Mouse (Mus musculus) CH12.LX (cell line): ENCODE measurements around the gene Ube2t. TPM values are rescaled to one million over a fixed set of nuclear protein-coding genes. Genes with fewer than 3 reads are reported as not detected.

Source experiments
- DNase-seq: peaks from one replicate; pipeline ENCODE4 v3.0.0-alpha.2; 2013; ENCODE audit errors: extremely low read depth
- H3K27ac ChIP-seq: 2 replicates; pipeline ENCODE4 v1.5.1; 2012; ENCODE audit warnings: low read depth, mild to moderate bottlenecking, control low read depth, moderate library complexity; ENCODE audit not compliant: insufficient read depth
- H3K27me3 ChIP-seq: replicated peaks from 2 replicates; pipeline ENCODE3; 2012; ENCODE audit warnings: inconsistent platforms
- H3K36me3 ChIP-seq, 2 experiments: replicated peaks in 1 of 2; 2 replicates each; pipeline versions ENCODE3 to v1.6.1; 2012; ENCODE audit warnings: inconsistent platforms in 1 of 2, low read length in 1 of 2, mild to moderate bottlenecking in 1 of 2, mixed read lengths in 1 of 2, moderate library complexity in 1 of 2; ENCODE audit not compliant: control insufficient read depth in 1 of 2, insufficient read depth in 1 of 2
- H3K4me1 ChIP-seq, 2 experiments: 2 replicates each; pipeline ENCODE4 v1.6.1; 2012; ENCODE audit warnings: inconsistent platforms in 1 of 2, moderate library complexity in 1 of 2; ENCODE audit not compliant: insufficient read depth in 2 of 2, control insufficient read depth in 1 of 2
- H3K4me2 ChIP-seq: 2 replicates; pipeline ENCODE4 v1.6.1; 2012; ENCODE audit warnings: low read depth, mild to moderate bottlenecking, control low read depth; ENCODE audit not compliant: poor library complexity, insufficient read depth, severe bottlenecking
- H3K4me3 ChIP-seq, 3 experiments: fragments of 150-350 bp in 1 of 3; sonication (generic) in 1 of 3; replicated peaks in 1 of 3; 2 replicates each; pipeline versions ENCODE3 to v1.5.1; 2011 to 2012; ENCODE audit warnings: low read depth in 2 of 3, low read length in 2 of 3, mild to moderate bottlenecking in 2 of 3, moderate library complexity in 2 of 3, control low read depth in 1 of 3, improper control_type of control experiment in 1 of 3, inconsistent platforms in 1 of 3, mixed read lengths in 1 of 3; ENCODE audit not compliant: poor library complexity in 1 of 3
- H3K79me2 ChIP-seq: replicated peaks from 2 replicates; pipeline ENCODE4 v1.6.1; 2012; ENCODE audit warnings: mild to moderate bottlenecking, moderate library complexity; ENCODE audit not compliant: control insufficient read depth, poor library complexity, insufficient read depth, severe bottlenecking; ENCODE audit errors: extremely low read depth
- H3K9ac ChIP-seq: 2 replicates; pipeline ENCODE4 v1.6.1; 2012; ENCODE audit warnings: low read depth, mild to moderate bottlenecking, control low read depth, moderate library complexity; ENCODE audit not compliant: insufficient read depth
- H3K9me3 ChIP-seq: replicated peaks from 2 replicates; pipeline ENCODE3; 2012; ENCODE audit warnings: low read length, inconsistent platforms, mixed read lengths
- BHLHE40 ChIP-seq: IDR thresholded peaks from 2 replicates; pipeline ENCODE4 v1.6.1; 2011; ENCODE audit warnings: mild to moderate bottlenecking, low read depth, low read length, improper control_type of control experiment
- E2F4 ChIP-seq: IDR thresholded peaks from 2 replicates; pipeline ENCODE4 v1.6.1; 2011; ENCODE audit warnings: low read depth, low read length, improper control_type of control experiment; ENCODE audit not compliant: insufficient replicate concordance
- EP300 ChIP-seq: IDR thresholded peaks from 2 replicates; pipeline ENCODE4 v1.6.1; 2011; ENCODE audit warnings: low read length, improper control_type of control experiment
- ETS1 ChIP-seq: conservative IDR thresholded peaks from 2 replicates; pipeline ENCODE4 v1.6.1; 2012; ENCODE audit warnings: low read depth, mild to moderate bottlenecking, inconsistent platforms, low read length, improper control_type of control experiment, moderate library complexity
- MAX ChIP-seq: IDR thresholded peaks from 2 replicates; pipeline ENCODE4 v1.6.1; 2011; ENCODE audit warnings: low read length, improper control_type of control experiment
- MAZ ChIP-seq: IDR thresholded peaks from 2 replicates; pipeline ENCODE4 v1.6.1; 2012; ENCODE audit warnings: low read depth, mild to moderate bottlenecking, inconsistent platforms, low read length, improper control_type of control experiment, moderate library complexity
- MEF2A ChIP-seq: IDR thresholded peaks from 2 replicates; pipeline ENCODE4 v1.6.1; 2014; ENCODE audit warnings: low read depth, mild to moderate bottlenecking, inconsistent platforms, low read length, improper control_type of control experiment, borderline replicate concordance
- POLR2AphosphoS2 ChIP-seq: IDR thresholded peaks from 2 replicates; pipeline ENCODE4 v1.6.1; 2011; ENCODE audit warnings: low read depth, low read length, improper control_type of control experiment
- SIN3A ChIP-seq: IDR thresholded peaks from 2 replicates; pipeline ENCODE4 v1.6.1; 2012; ENCODE audit warnings: low read length, improper control_type of control experiment, inconsistent platforms
- UBTF ChIP-seq: IDR thresholded peaks from 2 replicates; pipeline ENCODE4 v1.6.1; 2012; ENCODE audit warnings: low read depth, mild to moderate bottlenecking, inconsistent platforms, low read length, improper control_type of control experiment, moderate library complexity
- ZC3H11A ChIP-seq: IDR thresholded peaks from 2 replicates; pipeline ENCODE4 v1.6.1; 2012; ENCODE audit warnings: low read depth, mild to moderate bottlenecking, inconsistent platforms, low read length, improper control_type of control experiment
- ZMIZ1 ChIP-seq: IDR thresholded peaks from 2 replicates; pipeline ENCODE4 v1.6.1; 2012; ENCODE audit warnings: low read depth, mild to moderate bottlenecking, inconsistent platforms, low read length, improper control_type of control experiment
- ZNF384 ChIP-seq: IDR thresholded peaks from 2 replicates; pipeline ENCODE4 v1.6.1; 2012; ENCODE audit warnings: low read depth, low read length, improper control_type of control experiment, inconsistent platforms
- dilution Hi-C: fragments of 300-500 bp; cut with MboI; formaldehyde crosslinking; loops from 2 replicates; pipeline ENCODE4 v1.14.3; 2020; ENCODE audit warnings: low sequenced_read_pairs; ENCODE audit not compliant: extremely low pct_unique_long_range_greater_than_20kb, extremely low pct_ligation_motif_present
- in situ Hi-C: fragments of 300-500 bp; cut with MboI; formaldehyde crosslinking; loops from 3 replicates; pipeline ENCODE4 v1.14.3; 2019; ENCODE audit warnings: low sequenced_read_pairs, low pct_ligation_motif_present, low pct_unique_long_range_greater_than_20kb, mixed read lengths
- polyA plus RNA-seq: library from polyadenylated mRNA; unstranded; fragments of >175 nt; gene quantifications from 2 replicates; pipeline ENCODE4 v1.2.1, GENCODE M21; 2012; ENCODE audit warnings: low read depth; ENCODE audit not compliant: insufficient read length
- total RNA-seq, 2 experiments: library from RNA; depleted of rRNA; stranded (reverse); fragments of 300-350 nt in 1 of 2; fragments of >200 nt in 1 of 2; gene quantifications; 2 replicates each; pipeline ENCODE4 v1.2.3; 2012 to 2014

Gene Ube2t
- total and polyA plus RNA-seq, 3 experiments: 19.2 to 40.2 (median 28.8) TPM

DNA sequence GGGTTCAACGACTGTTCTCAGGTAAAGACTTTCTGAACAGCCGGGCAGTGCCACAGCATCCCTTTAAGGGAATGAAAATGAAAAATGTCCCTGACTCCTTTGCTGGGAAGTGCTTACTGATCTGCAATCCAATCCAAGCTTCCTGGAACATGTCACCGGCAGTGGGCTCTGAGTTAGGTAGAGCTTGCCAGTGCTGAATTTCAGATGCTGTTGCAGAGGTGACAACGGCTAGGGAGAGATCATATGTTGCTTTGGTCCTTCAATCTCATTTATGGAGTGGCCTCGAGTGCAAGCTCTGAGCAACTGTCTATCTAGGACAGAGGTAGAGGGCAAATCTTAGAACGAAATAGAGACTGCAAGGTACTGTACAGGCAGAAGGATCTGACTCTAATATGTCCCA is 43.4 kb upstream of the Ube2t start:
- H3K4me1 ChIP-seq: no peaks in the 10 kb centered on the region
- no peak for TF ChIP-seq SIN3A
- TF ChIP-seq E2F4: no peak
- TF ChIP-seq ZNF384: no peak
- no peak for TF ChIP-seq UBTF
- TF ChIP-seq, all 38 proteins: peak for 0
- in situ Hi-C loops: no loop called here

GRCm38 (mm10) chr1:134932431-134932830 is 29.9 kb upstream of the Ube2t start:
- H3K4me1 ChIP-seq: 0 out of 4 replicates have a peak, but pooled peaks cover 0 to 4% of the 10 kb centered on the region in 2 experiments
- dilution Hi-C loops: no loop called here
- in situ Hi-C loops: no loop called here

More for the DNA sequence above, 43.4 kb upstream of the Ube2t start:
- Histone ChIP-seq H3K4me2 (no peak overlapping the region), H3K36me3 (no peaks in the 10 kb centered on the region), H3K79me2 (no peaks in the 10 kb centered on the region), H3K27me3 (no peaks in the 10 kb centered on the region), H3K4me3 (no peak overlapping the region), H3K9me3 (no peaks in the 10 kb centered on the region), H3K9ac (no peak overlapping the region), H3K27ac (no peak overlapping the region)
- dilution Hi-C loops: no loop called here
- DNase-seq: no peak

DNA sequence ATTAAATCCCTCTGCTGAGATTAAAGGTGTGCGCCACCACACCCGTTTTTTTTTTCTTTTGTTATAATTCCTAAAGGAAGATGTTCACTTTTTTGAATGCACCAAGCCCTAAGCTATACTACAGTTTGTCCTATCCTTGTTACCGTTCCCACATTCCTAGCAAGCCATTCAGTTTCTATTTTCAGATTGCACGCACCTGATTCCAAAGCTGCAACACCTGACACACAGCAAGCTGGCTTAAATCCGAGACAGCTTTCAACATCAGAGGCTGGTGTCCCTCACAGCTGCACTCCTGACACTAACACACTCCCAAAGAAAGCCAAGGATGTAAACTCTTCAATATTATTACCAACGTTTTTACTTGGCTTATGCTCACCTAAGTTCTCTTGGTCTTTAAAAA is 26.0 kb upstream of the Ube2t start:
- H3K36me3 ChIP-seq: no peaks in the 10 kb centered on the region
- in situ Hi-C loops (no loop called here), dilution Hi-C loops (no loop called here)
- no peaks in the 10 kb centered on the region for H3K79me2 ChIP-seq
- H3K9ac ChIP-seq: no peak overlapping the region
- no peaks in the 10 kb centered on the region for H3K9me3 ChIP-seq
- no peak overlapping the region for H3K4me2 ChIP-seq
- 0 out of 4 replicates have a peak, but pooled peaks cover 0 to 4% of the 10 kb centered on the region in 2 experiments for H3K4me1 ChIP-seq
- no peak for DNase-seq
- no peak overlapping the region for H3K27ac ChIP-seq
- no peak overlapping the region for H3K4me3 ChIP-seq
- H3K27me3 ChIP-seq: no peaks in the 10 kb centered on the region
- TF ChIP-seq MEF2A (no peak), ETS1 (no peak), MAZ (no peak), ZMIZ1 (no peak), ZC3H11A (no peak), MAX (no peak), POLR2AphosphoS2 (no peak)

More at GRCm38 (mm10) chr1:134932431-134932830, 29.9 kb upstream of the Ube2t start:
- TF ChIP-seq EP300: no peak
- TF ChIP-seq BHLHE40: peak; percentile 42; the same call in 1 of the 2 replicates
- TF ChIP-seq, all 38 proteins: peak for 1
- H3K9me3 ChIP-seq: no peaks in the 10 kb centered on the region
- H3K9ac ChIP-seq: no peak overlapping the region
- H3K79me2 ChIP-seq: no peaks in the 10 kb centered on the region
- 0 out of 2 replicates have a peak overlapping the region, but pooled peaks have one; percentile 8 for H3K4me2 ChIP-seq
- H3K27me3 ChIP-seq: no peaks in the 10 kb centered on the region
- no peak for DNase-seq
- no peaks in the 10 kb centered on the region for H3K36me3 ChIP-seq
- no peak overlapping the region for H3K4me3 ChIP-seq
- H3K27ac ChIP-seq: no peak overlapping the region
